Mouse (Mus musculus) heart, adult 2 months (tissue): ENCODE measurements at regions not wholly inside any gene's neighbourhood (a gene's known extent, or its start where the extent isn't known, plus 50 kb on each side); places are given as distances from the start of the nearest gene placed in this dataset.
"Not testable (repeated sequence)": the region's sequence is repeated elsewhere in the genome, so short reads cannot be mapped to it uniquely, and the experiment has no call there.

ENCODE experiments used
- DNase-seq, 2 experiments: peaks; one replicate each; pipeline ENCODE4 v3.0.0; 2021
- H3K27ac ChIP-seq: fragments of 200-600 bp; 2 replicates; pipeline ENCODE4 v1.8.1; 2022
- H3K27me3 ChIP-seq: fragments of 200-500 bp; 2 replicates; pipeline ENCODE4 v1.6.1; 2012; ENCODE audit warnings: mild to moderate bottlenecking, low read length, inconsistent platforms, mixed read lengths; ENCODE audit not compliant: control insufficient read depth, insufficient read depth
- H3K36me3 ChIP-seq: fragments of 200-500 bp; 2 replicates; pipeline ENCODE4 v1.6.1; 2012; ENCODE audit warnings: low read length, inconsistent platforms; ENCODE audit not compliant: control insufficient read depth, insufficient read depth
- H3K4me1 ChIP-seq: fragments of 200-500 bp; 2 replicates; pipeline ENCODE4 v1.6.1; 2011; ENCODE audit warnings: low read length; ENCODE audit not compliant: control insufficient read depth, insufficient read depth
- H3K4me3 ChIP-seq: fragments of 200-600 bp; 2 replicates; pipeline ENCODE4 v1.8.1; 2022
- H3K79me2 ChIP-seq: fragments of 200-500 bp; replicated peaks from 2 replicates; pipeline ENCODE4 v1.6.1; 2012; ENCODE audit warnings: mild to moderate bottlenecking, inconsistent platforms, low read length, moderate library complexity, mixed read lengths; ENCODE audit not compliant: control insufficient read depth, insufficient read depth
- H3K9ac ChIP-seq: fragments of 200-500 bp; 2 replicates; pipeline ENCODE4 v1.6.1; 2012; ENCODE audit warnings: low read depth, mild to moderate bottlenecking, control low read depth, inconsistent platforms, low read length, mixed read lengths
- CTCF ChIP-seq: fragments of 200-600 bp; IDR thresholded peaks from 2 replicates; pipeline ENCODE4 v1.8.1; 2022; ENCODE audit warnings: antibody characterized with exemption, mild to moderate bottlenecking, moderate library complexity
- EP300 ChIP-seq: fragments of 200-500 bp; IDR thresholded peaks from 2 replicates; pipeline ENCODE4 v1.6.1; 2011; ENCODE audit warnings: low read depth, low read length, control low read depth; ENCODE audit not compliant: insufficient read depth
- POLR2A ChIP-seq: fragments of 200-500 bp; IDR thresholded peaks from 2 replicates; pipeline ENCODE4 v1.6.1; 2011; ENCODE audit warnings: mild to moderate bottlenecking, low read depth, low read length, control low read depth; ENCODE audit not compliant: insufficient read depth
- WGBS: fragments of 180-500 bp; shearing (Covaris S2); methylation state at CpG from one replicate; pipeline ENCODE4 v1.1.7; 2018; 5-methylcytosine and 5-hydroxymethylcytosine counted together
- intact Hi-C: fragments of 180-260 bp; cut with DNase I; formaldehyde crosslinking; loops from one replicate; pipeline ENCODE4 v1.15.1; 2025

DNA sequence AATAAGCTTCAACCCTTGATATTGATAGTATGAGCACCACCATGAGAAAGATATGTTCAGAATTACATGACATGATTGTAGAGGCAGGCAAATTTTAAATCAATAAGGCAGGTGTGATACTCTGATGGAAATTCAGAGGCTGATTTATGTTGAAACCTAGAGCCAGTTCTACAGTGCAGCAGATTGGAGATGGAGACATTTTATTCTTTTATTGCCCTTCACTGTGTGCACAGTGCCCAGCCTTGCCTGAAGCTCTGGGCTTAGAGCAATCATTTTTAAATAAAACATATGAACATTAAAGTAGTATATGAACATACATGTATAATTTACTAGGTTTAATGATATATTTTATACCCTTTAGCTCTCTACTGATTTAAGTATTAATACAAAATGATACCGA is 352.5 kb upstream of the Slc10a2 start:
- no peak overlapping the region for H3K4me3 ChIP-seq
- no peak overlapping the region for H3K9ac ChIP-seq
- intact Hi-C loops: no loop called here
- no peaks in the 10 kb centered on the region for H3K27me3 ChIP-seq
- H3K4me1 ChIP-seq: no peaks in the 10 kb centered on the region
- TF ChIP-seq CTCF (no peak), POLR2A (no peak), EP300 (no peak)
- DNase-seq: no peak
- H3K36me3 ChIP-seq: no peaks in the 10 kb centered on the region
- 67% methylated on average over 1 of the region's 1 CpGs for WGBS
- H3K27ac ChIP-seq: no peak overlapping the region
- no peaks in the 10 kb centered on the region for H3K79me2 ChIP-seq

DNA sequence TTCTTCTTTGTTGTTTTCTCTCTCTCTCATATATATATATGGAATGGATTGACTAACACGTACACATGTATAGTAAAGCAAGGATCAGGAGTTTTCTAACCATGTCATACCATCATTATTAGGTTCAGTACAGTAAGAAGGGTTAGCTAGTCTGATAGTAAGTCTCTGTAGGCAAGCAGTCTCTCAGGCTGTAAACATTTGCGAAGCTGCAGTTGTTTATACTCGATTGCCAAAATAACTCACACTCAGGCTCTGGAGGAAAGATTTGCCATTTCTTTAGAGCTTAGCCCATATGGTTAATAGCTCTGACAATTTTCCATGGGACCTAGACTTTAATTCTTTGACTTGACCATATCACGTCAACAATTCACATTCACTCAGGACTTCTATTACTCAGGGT is 348.3 kb upstream of the Slc10a2 start:
- H3K79me2 ChIP-seq: no peaks in the 10 kb centered on the region
- DNase-seq: no peak
- no peak for TF ChIP-seq CTCF
- TF ChIP-seq POLR2A: no peak
- no peak for TF ChIP-seq EP300
- no peaks in the 10 kb centered on the region for H3K4me1 ChIP-seq
- H3K27ac ChIP-seq: no peak overlapping the region
- intact Hi-C loops: no loop called here
- H3K4me3 ChIP-seq: no peak overlapping the region
- no peaks in the 10 kb centered on the region for H3K36me3 ChIP-seq
- WGBS: 86% methylated on average over 4 of the region's 4 CpGs
- no peaks in the 10 kb centered on the region for H3K27me3 ChIP-seq
- no peak overlapping the region for H3K9ac ChIP-seq

DNA sequence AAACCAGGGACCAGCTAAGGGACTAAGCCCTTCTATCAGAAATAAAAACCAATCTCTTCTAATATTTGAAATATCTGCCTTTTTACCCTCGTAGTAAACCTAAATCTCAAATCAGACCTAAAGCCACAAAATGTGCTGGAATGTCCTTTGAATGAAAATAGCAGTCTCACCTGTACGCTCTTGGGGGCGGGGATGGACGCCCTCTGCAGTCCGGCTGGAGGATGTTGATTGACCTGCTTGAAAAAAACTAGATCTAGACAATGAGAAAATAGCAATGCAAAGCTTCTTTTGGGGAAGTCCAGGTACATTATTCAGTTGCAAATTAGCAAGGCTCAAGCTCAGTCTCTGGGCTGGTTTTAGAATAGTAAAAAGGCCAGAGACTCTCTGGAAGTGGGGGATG is 337.1 kb upstream of the Slc10a2 start:
- H3K27me3 ChIP-seq, H3K27ac ChIP-seq, intact Hi-C loops, H3K36me3 ChIP-seq, DNase-seq, H3K9ac ChIP-seq, H3K4me3 ChIP-seq, H3K79me2 ChIP-seq, H3K4me1 ChIP-seq: not testable (repeated sequence)
- WGBS: 76% methylated on average over 5 of the region's 5 CpGs

DNA sequence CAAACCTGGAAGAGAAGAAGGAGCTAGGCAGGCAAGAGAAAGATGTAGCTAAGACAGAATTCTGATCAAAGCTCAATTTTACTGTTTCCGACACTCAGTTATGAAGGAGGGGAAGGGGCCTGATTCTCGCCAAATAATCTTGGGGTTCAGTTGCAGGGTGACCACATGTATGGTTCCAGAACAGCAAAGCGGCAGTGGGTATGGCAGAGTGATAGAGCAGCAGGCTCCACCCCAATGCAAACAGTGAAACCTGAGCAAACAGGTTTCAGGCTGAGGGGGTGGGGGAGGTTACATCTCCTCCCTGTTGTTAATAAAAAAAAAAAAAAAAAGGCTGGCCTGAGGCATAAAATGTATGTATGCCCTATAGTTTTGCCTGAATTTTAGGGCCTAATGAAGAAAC is 335.3 kb upstream of the Slc10a2 start:
- WGBS: 86% methylated on average over 3 of the region's 3 CpGs
- H3K36me3 ChIP-seq, H3K9ac ChIP-seq, H3K79me2 ChIP-seq, H3K4me3 ChIP-seq, H3K4me1 ChIP-seq, H3K27me3 ChIP-seq, intact Hi-C loops, H3K27ac ChIP-seq, DNase-seq: not testable (repeated sequence)

DNA sequence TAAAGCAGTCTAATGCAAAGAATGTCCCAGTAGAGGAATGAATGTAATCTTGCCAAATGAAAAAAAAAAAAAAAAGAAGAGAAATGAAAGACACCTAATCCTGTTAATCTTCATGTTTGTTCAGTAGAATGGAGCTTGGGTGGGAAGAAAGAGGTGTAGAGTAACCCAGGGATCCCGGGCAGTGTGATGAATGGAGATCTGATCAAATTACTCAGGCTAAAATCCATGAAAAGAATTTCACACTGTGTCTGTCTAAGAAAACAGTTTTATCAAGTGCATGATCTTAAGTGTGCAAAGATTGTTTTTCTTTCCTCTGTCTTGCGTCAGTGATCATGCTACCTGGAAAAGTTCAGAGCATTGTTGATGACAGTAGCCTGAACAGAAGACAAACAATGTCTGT is 333.9 kb upstream of the Slc10a2 start:
- Histone ChIP-seq H3K79me2 (no peaks in the 10 kb centered on the region), H3K4me1 (no peaks in the 10 kb centered on the region), H3K4me3 (no peak overlapping the region), H3K27ac (no peak overlapping the region), H3K27me3 (no peaks in the 10 kb centered on the region), H3K36me3 (no peaks in the 10 kb centered on the region), H3K9ac (no peak overlapping the region)
- no peak for TF ChIP-seq EP300
- TF ChIP-seq CTCF: no peak
- TF ChIP-seq POLR2A: no peak
- WGBS: 33% methylated on average over 2 of the region's 2 CpGs
- intact Hi-C loops: no loop called here
- no peak for DNase-seq

DNA sequence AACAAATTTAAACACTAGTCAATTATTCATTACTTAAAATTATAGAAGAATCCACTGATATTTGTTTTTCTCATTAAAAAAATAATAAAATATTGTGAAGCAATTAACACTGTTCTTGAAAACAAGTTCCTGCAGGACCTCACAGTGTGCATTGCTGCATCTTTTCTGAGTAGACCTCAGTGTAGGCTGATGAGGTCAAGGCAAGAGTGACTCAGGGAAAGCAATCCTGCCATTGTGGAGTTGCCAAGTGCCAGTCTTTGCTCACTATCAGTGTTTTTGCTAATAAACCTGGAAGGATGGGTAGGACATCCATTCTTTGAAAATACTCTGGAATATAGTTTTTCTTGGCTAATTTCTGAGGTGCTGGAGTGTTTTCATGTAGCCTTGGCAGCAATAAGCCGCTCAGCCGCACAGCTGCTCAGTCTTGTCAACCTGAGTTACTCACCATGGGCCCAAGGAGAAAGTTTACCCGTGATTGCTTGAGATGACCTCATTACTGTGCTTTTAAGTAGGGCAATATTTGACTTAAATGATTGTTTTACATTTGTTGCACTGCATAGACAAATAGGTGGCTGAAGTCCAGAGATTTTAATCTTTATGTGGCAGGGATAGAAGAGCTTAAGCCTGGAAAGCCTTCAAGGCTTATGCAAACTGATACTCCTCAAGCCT is 323.3 kb upstream of the Slc10a2 start:
- 57% methylated on average over 3 of the region's 3 CpGs for WGBS
- H3K79me2 ChIP-seq: no peaks in the 10 kb centered on the region
- no peaks in the 10 kb centered on the region for H3K36me3 ChIP-seq
- H3K4me1 ChIP-seq: no peaks in the 10 kb centered on the region
- no peak overlapping the region for H3K4me3 ChIP-seq
- no peak for DNase-seq
- no peak overlapping the region for H3K9ac ChIP-seq
- intact Hi-C loops: no loop called here
- H3K27me3 ChIP-seq: no peaks in the 10 kb centered on the region
- no peak overlapping the region for H3K27ac ChIP-seq
- TF ChIP-seq POLR2A: no peak
- TF ChIP-seq CTCF: no peak
- no peak for TF ChIP-seq EP300

DNA sequence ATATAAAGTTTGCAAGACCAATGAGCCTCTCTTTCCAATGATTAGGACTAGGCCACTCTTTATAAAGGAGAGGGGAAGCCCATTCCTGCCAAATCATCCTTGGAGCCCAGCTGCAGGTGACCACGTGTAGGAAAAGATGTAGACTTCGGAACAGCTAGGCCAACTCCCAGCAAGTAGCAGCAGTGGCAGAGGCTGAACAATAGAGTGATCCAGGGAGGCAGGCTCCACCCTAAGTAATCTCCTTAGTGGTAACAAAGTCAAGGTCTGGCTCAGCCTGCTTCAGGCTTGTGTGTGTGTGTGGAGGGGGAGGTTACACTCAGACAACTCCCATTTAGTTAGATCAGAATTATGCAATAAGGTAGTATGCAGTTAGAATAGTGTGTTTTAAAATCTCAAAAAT is 311.7 kb upstream of the Slc10a2 start:
- 50% methylated on average over 2 of the region's 2 CpGs for WGBS
- DNase-seq, H3K27me3 ChIP-seq, H3K9ac ChIP-seq, H3K4me3 ChIP-seq, H3K36me3 ChIP-seq, H3K4me1 ChIP-seq, intact Hi-C loops, H3K79me2 ChIP-seq, H3K27ac ChIP-seq: not testable (repeated sequence)
